Mouse (Mus musculus): Measurements from ENCODE around the gene Efnb2. TPM values are rescaled to one million over a fixed set of nuclear protein-coding genes. Genes with fewer than 3 reads are reported as not detected.

Gene Efnb2
- polyA plus RNA-seq, 1 experiment from 2014 or later = 18.3 TPM

- H3K27me3 ChIP-seq (ENCODE audit: control insufficient read depth, insufficient read depth, low read length) = no peaks in the 10 kb centered on the region
- no peak for ATAC-seq (ENCODE audit: low FRiP score)
- no peak overlapping the region for H3K27ac ChIP-seq (ENCODE audit: low read depth, low read length)
- no peak for DNase-seq (ENCODE audit: low spot score, missing footprints)
- no peak overlapping the region for H3K4me3 ChIP-seq (ENCODE audit: low read depth, low read length)
- H3K4me2 ChIP-seq = no peak overlapping the region
- H3K9ac ChIP-seq (ENCODE audit: low read length) = no peak overlapping the region
- peaks cover 7% of the 10 kb centered on the region; the same call in 1 of the 2 replicates for H3K36me3 ChIP-seq (ENCODE audit: control insufficient read depth, insufficient read depth, low read length)
- peaks cover 11% of the 10 kb centered on the region for H3K4me1 ChIP-seq (ENCODE audit: control insufficient read depth, insufficient read depth, low read length)
- 91% methylated on average over 3 of the region's 3 CpGs for WGBS
- H3K9me3 ChIP-seq (ENCODE audit: control insufficient read depth, low read length) = no peaks in the 10 kb centered on the region
Measured at GRCm38 (mm10) chr8:8622476-8622875, 38.6 kb downstream of the Efnb2 start.

GRCm38 (mm10) chr8:8622031-8622430 is 39.0 kb downstream of the Efnb2 start:
- DNase-seq (ENCODE audit: low spot score, missing footprints) (no peak), ATAC-seq (ENCODE audit: low FRiP score) (no peak)
- peaks cover 7% of the 10 kb centered on the region; the same call in 1 of the 2 replicates for H3K36me3 ChIP-seq (ENCODE audit: control insufficient read depth, insufficient read depth, low read length)

DNA sequence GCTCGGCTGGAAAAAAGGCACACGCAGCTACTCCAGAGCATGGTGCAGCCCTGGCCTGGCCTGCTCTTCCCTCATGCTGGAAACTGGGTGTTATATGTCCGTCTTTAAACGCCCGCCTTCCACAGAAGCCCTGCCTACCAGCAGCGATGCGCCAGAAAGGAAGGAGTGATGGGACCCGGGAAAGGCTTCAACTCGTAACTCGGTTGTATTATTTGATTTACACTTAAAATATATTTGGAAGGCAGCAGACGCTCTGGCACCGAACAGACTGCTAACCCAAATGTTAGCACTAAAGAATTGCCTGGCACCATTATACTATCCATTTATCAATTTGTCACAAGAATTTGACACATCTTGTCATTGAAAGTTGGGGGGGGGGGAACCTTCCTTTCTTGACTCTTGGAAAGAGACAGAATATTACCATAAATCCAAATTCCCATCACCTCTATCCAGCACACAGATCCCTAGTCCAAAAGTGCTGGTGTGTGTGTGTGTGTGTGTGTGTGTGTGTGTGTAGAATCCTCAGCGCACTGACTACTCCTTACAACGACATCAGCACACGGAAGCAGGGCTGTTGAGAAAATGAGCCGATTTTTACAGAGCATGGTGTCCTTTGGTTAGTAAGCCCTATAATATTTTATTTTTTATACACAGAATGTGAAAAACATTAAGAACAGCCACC is 39.7 kb downstream of the Efnb2 start:
- Histone ChIP-seq H3K4me1 (ENCODE audit: control insufficient read depth, insufficient read depth, low read length) (peaks cover 11% of the 10 kb centered on the region), H3K27ac (ENCODE audit: low read depth, low read length) (no peak overlapping the region), H3K36me3 (ENCODE audit: control insufficient read depth, insufficient read depth, low read length) (peaks cover 7% of the 10 kb centered on the region; the same call in 1 of the 2 replicates), H3K9me3 (ENCODE audit: control insufficient read depth, low read length) (no peaks in the 10 kb centered on the region), H3K4me2 (no peak overlapping the region), H3K4me3 (ENCODE audit: low read depth, low read length) (no peak overlapping the region), H3K27me3 (ENCODE audit: control insufficient read depth, insufficient read depth, low read length) (no peaks in the 10 kb centered on the region), H3K9ac (ENCODE audit: low read length) (no peak overlapping the region)
- no peak for ATAC-seq (ENCODE audit: low FRiP score)
- WGBS = 85% methylated on average over 16 of the region's 16 CpGs
- DNase-seq (ENCODE audit: low spot score, missing footprints) = no peak

More at GRCm38 (mm10) chr8:8622031-8622430, 39.0 kb downstream of the Efnb2 start:
- 89% methylated on average over 12 of the region's 12 CpGs for WGBS
- H3K9ac ChIP-seq (ENCODE audit: low read length) = no peak overlapping the region
- H3K4me2 ChIP-seq = no peak overlapping the region
- H3K4me1 ChIP-seq (ENCODE audit: control insufficient read depth, insufficient read depth, low read length) = peaks cover 11% of the 10 kb centered on the region
- no peak overlapping the region for H3K4me3 ChIP-seq (ENCODE audit: low read depth, low read length)
- H3K27ac ChIP-seq (ENCODE audit: low read depth, low read length) = no peak overlapping the region
- H3K9me3 ChIP-seq (ENCODE audit: control insufficient read depth, low read length) = no peaks in the 10 kb centered on the region
- H3K27me3 ChIP-seq (ENCODE audit: control insufficient read depth, insufficient read depth, low read length) = no peaks in the 10 kb centered on the region

- no peak for DNase-seq (ENCODE audit: low spot score, missing footprints)
- H3K27me3 ChIP-seq (ENCODE audit: control insufficient read depth, insufficient read depth, low read length) = no peaks in the 10 kb centered on the region
- peaks cover 7% of the 10 kb centered on the region; the same call in 1 of the 2 replicates for H3K36me3 ChIP-seq (ENCODE audit: control insufficient read depth, insufficient read depth, low read length)
- no peak overlapping the region for H3K4me3 ChIP-seq (ENCODE audit: low read depth, low read length)
- H3K4me2 ChIP-seq = no peak overlapping the region
- H3K9ac ChIP-seq (ENCODE audit: low read length) = no peak overlapping the region
- ATAC-seq (ENCODE audit: low FRiP score) = 0 out of 2 replicates have a peak, but pooled peaks have one; percentile 8
- peaks cover 11% of the 10 kb centered on the region for H3K4me1 ChIP-seq (ENCODE audit: control insufficient read depth, insufficient read depth, low read length)
- WGBS = 91% methylated on average over 21 of the region's 21 CpGs
- no peak overlapping the region for H3K27ac ChIP-seq (ENCODE audit: low read depth, low read length)
- H3K9me3 ChIP-seq (ENCODE audit: control insufficient read depth, low read length) = no peaks in the 10 kb centered on the region
Measured at GRCm38 (mm10) chr8:8620536-8620935, 40.5 kb downstream of the Efnb2 start.

DNA sequence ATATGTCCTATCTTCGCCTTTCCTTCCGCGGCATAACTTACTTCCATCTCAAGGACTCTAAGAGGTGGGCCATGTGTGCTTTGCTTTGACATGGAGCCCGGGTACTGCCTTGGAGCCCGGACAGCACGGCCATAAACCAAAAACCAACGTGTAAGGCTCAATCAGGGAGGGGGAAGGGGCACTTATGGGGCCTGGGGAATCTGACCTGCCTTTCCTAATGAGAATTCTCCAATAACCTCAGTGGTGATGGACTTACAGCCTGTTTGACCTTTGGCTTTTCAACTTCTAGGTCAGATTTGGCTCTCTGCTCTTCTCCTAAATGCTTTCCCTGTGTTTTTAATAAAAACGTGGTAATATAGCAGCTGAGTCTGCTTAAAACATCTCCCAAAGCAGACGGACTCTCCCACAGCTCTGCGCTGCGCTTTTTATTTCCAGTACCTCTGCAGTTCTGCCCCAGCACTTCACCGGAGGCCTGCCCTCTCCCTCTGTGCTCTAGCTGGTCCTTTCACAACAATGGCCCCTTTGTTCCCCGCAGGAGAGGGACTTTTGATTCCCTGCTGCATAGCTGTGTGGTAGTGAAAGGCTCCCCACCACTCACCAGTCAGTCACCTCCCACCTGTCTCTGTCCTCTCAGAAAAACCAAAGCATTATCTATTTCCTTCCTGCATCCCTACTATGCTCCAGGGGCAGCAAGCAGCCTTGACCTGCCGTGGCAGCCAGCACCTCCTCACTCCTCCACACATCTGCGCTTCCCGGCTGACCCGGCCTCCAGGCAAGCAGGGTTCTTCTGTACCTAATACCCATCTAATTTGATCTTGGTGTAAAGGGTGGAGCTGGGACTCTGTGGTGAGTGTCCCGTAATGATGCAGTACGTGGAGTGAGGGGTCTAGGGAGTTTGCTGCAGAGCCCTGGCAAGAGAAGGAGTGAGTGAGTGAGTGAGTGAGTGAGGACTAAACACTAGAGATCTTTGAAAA is 41.5 kb downstream of the Efnb2 start:
- 26% methylated on average over 19 of the region's 19 CpGs for WGBS
- ATAC-seq (ENCODE audit: low FRiP score) (peak; percentile 86), DNase-seq (ENCODE audit: low spot score, missing footprints) (peak; percentile 89)
- no peaks in the 10 kb centered on the region for H3K9me3 ChIP-seq (ENCODE audit: control insufficient read depth, low read length)
- H3K4me1 ChIP-seq (ENCODE audit: control insufficient read depth, insufficient read depth, low read length) = peaks cover 11% of the 10 kb centered on the region
- H3K9ac ChIP-seq (ENCODE audit: low read length) = peak overlapping the region; percentile 18; the same call in 1 of the 2 replicates
- H3K27me3 ChIP-seq (ENCODE audit: control insufficient read depth, insufficient read depth, low read length) = no peaks in the 10 kb centered on the region
- H3K4me2 ChIP-seq = 0 out of 2 replicates have a peak overlapping the region, but pooled peaks have one; percentile 14
- H3K4me3 ChIP-seq (ENCODE audit: low read depth, low read length) = no peak overlapping the region
- H3K36me3 ChIP-seq (ENCODE audit: control insufficient read depth, insufficient read depth, low read length) = peaks cover 7% of the 10 kb centered on the region; the same call in 1 of the 2 replicates
- H3K27ac ChIP-seq (ENCODE audit: low read depth, low read length) = no peak overlapping the region; the same call in 1 of the 2 replicates

GRCm38 (mm10) chr8:8613844-8614243 is 47.2 kb downstream of the Efnb2 start:
- Histone ChIP-seq H3K9me3 (ENCODE audit: control insufficient read depth, low read length) (no peaks in the 10 kb centered on the region), H3K9ac (ENCODE audit: low read length) (no peak overlapping the region), H3K27me3 (ENCODE audit: control insufficient read depth, insufficient read depth, low read length) (no peaks in the 10 kb centered on the region; the same call in 1 of the 2 replicates), H3K27ac (ENCODE audit: low read depth, low read length) (no peak overlapping the region), H3K4me2 (no peak overlapping the region), H3K4me3 (ENCODE audit: low read depth, low read length) (no peak overlapping the region), H3K36me3 (ENCODE audit: control insufficient read depth, insufficient read depth, low read length) (no peaks in the 10 kb centered on the region), H3K4me1 (ENCODE audit: control insufficient read depth, insufficient read depth, low read length) (no peaks in the 10 kb centered on the region; the same call in 1 of the 2 replicates)
- no peak for DNase-seq (ENCODE audit: low spot score, missing footprints)
- 97% methylated on average over 1 of the region's 1 CpGs for WGBS
- ATAC-seq (ENCODE audit: low FRiP score) = no peak

DNA sequence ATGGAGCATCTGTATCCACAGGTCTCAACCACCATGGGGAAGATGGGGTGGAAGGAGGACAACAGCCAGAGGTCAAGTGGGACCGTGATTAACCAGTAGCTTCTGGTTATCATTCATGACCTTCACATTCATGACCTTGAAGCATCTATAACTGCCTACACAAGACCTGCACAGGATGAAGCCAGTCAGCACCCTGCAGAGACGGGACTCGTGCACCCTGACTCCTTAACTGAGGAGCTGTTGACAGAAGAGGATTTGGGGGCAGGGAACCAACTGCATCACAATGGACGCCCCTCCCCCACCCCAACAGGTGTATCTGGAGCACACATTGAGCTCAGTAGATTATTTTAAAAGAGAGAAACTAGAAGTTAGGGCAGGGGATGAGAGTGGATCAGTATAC is 49.1 kb downstream of the Efnb2 start:
- no peak overlapping the region for H3K4me3 ChIP-seq (ENCODE audit: low read depth, low read length)
- 77% methylated on average over 4 of the region's 4 CpGs for WGBS
- H3K4me2 ChIP-seq = no peak overlapping the region
- no peaks in the 10 kb centered on the region for H3K4me1 ChIP-seq (ENCODE audit: control insufficient read depth, insufficient read depth, low read length)
- H3K9me3 ChIP-seq (ENCODE audit: control insufficient read depth, low read length) = no peaks in the 10 kb centered on the region
- H3K27ac ChIP-seq (ENCODE audit: low read depth, low read length) = no peak overlapping the region
- peaks cover 3% of the 10 kb centered on the region; the same call in 1 of the 2 replicates for H3K27me3 ChIP-seq (ENCODE audit: control insufficient read depth, insufficient read depth, low read length)
- no peaks in the 10 kb centered on the region for H3K36me3 ChIP-seq (ENCODE audit: control insufficient read depth, insufficient read depth, low read length)
- ATAC-seq (ENCODE audit: low FRiP score) = no peak
- no peak for DNase-seq (ENCODE audit: low spot score, missing footprints)
- H3K9ac ChIP-seq (ENCODE audit: low read length) = no peak overlapping the region

- H3K4me2 ChIP-seq = no peak overlapping the region
- H3K27ac ChIP-seq (ENCODE audit: low read depth, low read length) = no peak overlapping the region
- 14% methylated on average over 7 of the region's 7 CpGs for WGBS
- H3K9ac ChIP-seq (ENCODE audit: low read length) = no peak overlapping the region
- no peaks in the 10 kb centered on the region for H3K4me1 ChIP-seq (ENCODE audit: control insufficient read depth, insufficient read depth, low read length)
- H3K36me3 ChIP-seq (ENCODE audit: control insufficient read depth, insufficient read depth, low read length) = no peaks in the 10 kb centered on the region
- DNase-seq (ENCODE audit: low spot score, missing footprints) (no peak), ATAC-seq (ENCODE audit: low FRiP score) (no peak)
- H3K4me3 ChIP-seq (ENCODE audit: low read depth, low read length) = no peak overlapping the region
- H3K9me3 ChIP-seq (ENCODE audit: control insufficient read depth, low read length) = no peaks in the 10 kb centered on the region
- peaks cover 3% of the 10 kb centered on the region; the same call in 1 of the 2 replicates for H3K27me3 ChIP-seq (ENCODE audit: control insufficient read depth, insufficient read depth, low read length)
Measured at GRCm38 (mm10) chr8:8609791-8610190, 51.3 kb downstream of the Efnb2 start.

Data from midbrain, embryonic 11.5 days (tissue).